Mouse (Mus musculus) adrenal gland (tissue): ENCODE measurements around the gene Ext2.

Experiments
- intact Hi-C: fragments of 180-260 bp; cut with DNase I; formaldehyde crosslinking; loops from one replicate; pipeline ENCODE4 v1.15.1; 2025

Gene Ext2

GRCm38 (mm10) chr2:93683674-93684073 is 138.7 kb downstream of the Ext2 start:
- intact Hi-C loops = no loop called here

DNA sequence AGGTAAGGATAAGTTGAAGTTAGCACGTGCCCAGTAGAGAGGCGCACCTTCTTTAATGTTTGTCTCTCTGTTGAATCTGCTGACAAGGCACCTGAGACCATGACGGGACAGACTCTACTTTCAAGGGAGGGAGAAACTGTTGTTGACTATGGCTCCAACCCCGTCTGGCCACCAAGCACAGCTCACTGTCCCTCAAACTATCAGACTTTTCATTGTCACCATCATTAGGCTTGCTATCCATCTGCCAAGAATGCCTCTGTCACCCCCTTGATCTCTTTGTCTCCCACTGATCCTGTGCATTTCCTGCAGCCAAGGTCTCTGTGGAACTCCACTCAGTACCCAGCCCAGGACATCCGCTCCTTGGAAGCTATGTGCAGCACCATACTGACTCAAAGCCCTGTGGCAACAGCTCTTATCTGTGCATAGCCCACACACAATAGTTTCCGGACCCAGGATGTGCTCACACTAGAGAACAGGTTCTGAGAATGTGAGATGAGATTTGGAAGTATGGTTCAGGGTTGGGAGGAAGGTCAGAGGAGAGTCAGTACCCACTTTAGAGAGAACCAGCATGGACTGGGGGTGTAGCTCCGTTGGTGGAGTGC is 139.7 kb downstream of the Ext2 start:
- intact Hi-C loops = no loop called here

- intact Hi-C loops = no loop called here
These were observed 141.0 kb downstream of the Ext2 start for GRCm38 (mm10) chr2:93681321-93681720.

- intact Hi-C loops = no loop called here
These were observed 145.1 kb downstream of the Ext2 start for GRCm38 (mm10) chr2:93677231-93677630.

GRCm38 (mm10) chr2:93671573-93672184 is 150.7 kb downstream of the Ext2 start:
- intact Hi-C loops = no loop called here

DNA sequence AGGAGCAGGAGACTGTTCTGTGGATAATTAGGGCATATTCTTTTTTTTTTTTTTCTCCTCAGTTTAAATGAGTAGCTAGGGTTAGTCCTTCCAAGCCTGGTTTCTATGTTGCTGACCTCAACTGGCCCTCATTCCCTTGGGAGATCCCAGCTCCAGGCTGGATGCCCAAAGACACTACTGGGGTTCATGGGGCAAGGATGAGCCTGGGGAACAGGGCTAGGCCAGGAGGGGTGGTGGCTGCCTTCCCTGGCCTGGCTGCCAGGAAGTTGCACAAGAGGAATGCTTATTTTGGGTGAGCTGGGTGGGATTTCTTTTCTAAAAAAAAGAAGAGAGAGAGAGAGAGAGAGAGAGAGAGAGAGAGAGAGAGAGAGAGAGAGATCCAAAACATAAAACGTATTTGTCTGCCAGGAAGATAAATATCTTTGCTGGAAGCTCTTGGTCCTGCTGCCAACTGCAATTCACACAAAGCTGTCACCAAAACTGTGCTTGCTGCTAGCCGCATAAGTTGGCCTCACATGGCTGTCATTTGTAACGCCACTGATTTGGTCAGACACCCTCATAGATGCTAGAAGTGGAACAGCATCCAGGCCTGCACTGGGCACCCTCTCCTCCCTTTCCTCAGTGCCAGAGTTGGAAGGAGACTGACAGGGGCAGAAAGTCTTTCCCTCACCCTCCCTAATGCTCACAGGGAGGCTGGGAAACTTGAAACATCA is 156.1 kb downstream of the Ext2 start:
- intact Hi-C loops = loop anchor here (10.0 kb wide), 1 partner anchor 452 kb away; no protein-coding TSS in a partner anchor

DNA sequence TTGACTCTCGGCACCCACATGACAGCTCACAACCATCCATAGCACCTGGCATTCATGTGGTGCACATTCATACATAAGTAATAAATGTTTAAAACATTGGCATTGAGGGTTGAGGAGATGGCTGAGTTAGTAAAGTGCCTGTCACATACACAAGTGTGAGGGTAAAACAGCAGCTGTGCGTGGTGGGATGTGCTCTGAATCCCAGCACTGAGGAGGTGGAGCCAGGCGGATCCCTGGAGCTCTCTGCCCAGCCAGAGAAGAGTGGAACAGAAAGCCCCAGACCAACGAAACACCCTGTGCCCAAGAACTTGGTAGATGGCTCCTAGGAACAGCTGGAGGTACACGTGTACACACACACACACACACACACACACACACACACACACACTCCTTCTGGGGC is 156.9 kb downstream of the Ext2 start:
- intact Hi-C loops = loop anchor here (10.0 kb wide), 1 partner anchor 451 kb away; no protein-coding TSS in a partner anchor

DNA sequence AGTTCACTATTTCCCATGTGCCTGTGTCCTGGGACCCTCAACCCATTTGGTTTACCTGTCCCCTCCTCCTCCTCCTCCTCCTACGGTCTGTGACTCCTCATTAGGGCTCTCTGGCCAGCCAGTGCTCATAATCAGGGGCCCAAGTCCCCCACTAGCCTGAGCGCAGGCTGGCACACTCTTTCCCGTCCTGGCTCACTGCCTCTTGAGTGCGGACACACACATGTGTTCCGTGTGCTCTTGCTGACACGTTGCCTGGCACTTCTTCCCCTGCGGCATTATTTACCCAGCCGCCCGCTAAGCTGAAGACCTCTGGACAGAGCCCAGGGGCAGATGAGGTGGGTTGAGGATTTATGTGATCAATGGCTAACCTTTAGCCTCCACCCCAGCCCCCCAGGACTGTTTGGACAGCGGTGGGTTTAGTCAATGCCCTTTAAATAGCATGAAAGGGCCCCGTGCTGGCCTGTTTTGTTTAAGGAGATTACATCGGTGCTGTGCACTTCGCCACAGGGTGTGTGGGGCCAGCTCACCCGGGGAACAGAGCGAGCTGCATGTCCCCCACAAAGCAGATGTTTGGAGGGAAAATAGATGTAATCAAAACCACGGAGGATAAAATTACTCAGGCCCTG is 160.0 kb downstream of the Ext2 start:
- intact Hi-C loops = loop anchor here (10.0 kb wide), 1 partner anchor 448 kb away; no protein-coding TSS in a partner anchor

- intact Hi-C loops = loop anchor here (10.0 kb wide), 1 partner anchor 446 kb away; no protein-coding TSS in a partner anchor
These were observed 161.3 kb downstream of the Ext2 start for GRCm38 (mm10) chr2:93661096-93661495.

GRCm38 (mm10) chr2:93659705-93660308 is 162.6 kb downstream of the Ext2 start:
- intact Hi-C loops = loop anchor here (2.0 to 10.0 kb wide), 3 partner anchors 185 to 445 kb away; no protein-coding TSS in a partner anchor

- intact Hi-C loops = loop anchor here (2.0 to 10.0 kb wide), 2 partner anchors 184 to 254 kb away; no protein-coding TSS in a partner anchor
These were observed 163.4 kb downstream of the Ext2 start for GRCm38 (mm10) chr2:93659004-93659403.

- intact Hi-C loops = loop anchor here (10.0 kb wide), 1 partner anchor 250 kb away; no protein-coding TSS in a partner anchor
These were observed 167.9 kb downstream of the Ext2 start for GRCm38 (mm10) chr2:93654336-93655055.

DNA sequence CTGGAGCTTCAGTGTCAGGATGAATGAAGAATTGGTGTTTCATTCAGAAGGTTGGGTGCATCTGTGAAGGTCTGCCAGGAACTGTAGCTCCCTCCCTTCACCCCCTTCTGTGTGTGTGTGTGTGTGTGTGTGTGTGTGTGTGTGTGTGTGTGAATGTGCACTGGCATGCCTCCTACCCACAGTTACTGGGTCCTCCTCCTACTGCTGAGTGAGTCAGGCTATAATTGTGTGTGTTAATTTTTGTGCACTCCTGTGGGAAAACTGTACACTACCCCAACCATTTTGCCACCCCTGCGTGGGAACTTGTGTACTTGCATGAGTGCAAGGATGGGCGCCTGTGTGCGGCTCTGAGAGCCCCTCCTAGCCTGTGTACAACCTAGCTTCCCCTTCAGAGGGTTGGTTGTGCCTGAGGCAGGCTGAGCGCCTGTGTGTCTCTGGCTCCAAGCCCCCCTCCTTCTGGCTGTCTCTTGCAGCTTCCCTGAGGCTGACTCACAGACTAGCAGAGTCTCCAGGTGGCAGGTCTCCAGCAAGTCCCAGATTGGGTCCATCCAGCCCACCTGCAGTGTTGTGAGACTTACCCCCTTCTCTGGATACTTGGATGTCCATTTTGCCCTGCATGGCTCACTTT is 173.0 kb downstream of the Ext2 start:
- intact Hi-C loops = no loop called here

DNA sequence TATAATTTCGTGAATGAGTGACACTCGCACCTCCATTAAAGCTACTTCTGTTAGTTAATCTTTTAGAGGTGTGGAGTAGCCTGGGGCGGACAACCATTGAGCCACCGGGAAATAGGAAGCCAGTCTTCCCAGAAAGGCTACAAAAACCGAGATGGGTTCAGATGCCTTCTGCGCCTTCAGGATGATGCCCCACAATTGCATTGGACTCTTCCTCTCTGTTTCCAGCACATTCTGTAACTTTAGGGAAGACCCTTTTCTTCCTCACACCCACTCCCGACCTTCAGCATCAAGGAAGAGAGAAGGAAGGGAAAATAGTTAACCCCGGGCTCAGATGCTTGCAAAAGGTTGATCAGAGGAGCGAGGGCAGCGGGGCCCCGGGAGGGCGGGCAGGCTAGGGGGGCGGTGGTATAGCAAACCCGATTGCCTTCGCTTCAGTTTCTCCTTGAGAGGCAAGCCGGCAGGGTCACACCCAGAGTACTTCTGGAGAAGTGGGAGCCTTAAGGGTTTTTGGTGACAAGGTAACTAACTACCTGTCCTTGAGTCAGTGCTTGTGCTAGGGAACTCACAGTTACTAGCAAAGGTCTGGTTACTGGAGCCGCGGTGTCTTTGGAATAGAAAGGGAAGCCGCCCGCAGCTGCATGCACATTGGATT is 174.3 kb downstream of the Ext2 start:
- intact Hi-C loops = no loop called here

DNA sequence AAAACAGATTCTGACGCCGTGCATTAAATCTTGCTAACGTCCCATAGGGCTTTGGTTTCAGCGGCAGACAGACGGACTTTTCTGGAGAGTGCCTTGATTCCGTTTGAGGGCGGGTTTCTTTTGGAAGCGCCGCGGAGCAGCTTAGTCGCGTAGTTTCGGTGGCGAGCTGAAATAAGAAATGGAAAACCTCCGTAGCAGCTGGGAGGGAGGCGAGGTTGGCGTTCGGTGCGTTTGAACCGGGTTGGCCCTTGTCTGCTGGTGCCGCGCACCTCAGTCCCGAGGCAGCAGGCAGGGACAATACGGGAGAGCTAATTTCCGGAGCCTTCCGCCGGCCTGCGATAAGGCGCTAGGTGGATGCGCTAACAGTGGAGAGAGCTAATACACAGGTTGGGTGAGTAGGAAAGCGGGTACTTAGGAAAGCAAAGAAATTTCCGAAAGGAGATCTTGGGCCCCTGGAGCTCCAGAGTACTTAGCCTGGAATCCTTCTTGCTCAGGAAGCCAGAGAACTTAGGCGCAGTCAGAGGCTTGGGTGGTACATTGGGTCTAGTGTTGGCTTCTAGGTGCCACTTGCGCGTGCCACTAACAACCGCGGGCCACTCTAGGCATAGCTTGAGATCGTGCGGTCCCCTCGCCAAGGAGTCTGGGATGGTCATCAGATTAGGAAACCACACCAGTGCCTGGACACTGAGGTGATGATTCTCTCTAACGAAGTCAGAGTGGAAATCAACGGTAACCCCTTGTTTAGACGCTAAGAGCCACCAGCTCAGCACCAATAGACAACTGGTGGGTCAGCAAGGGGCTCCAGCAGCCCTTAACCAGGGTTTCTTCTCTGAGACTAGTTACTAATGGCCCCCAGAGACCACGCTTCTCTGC is 175.1 kb downstream of the Ext2 start:
- intact Hi-C loops = no loop called here

- intact Hi-C loops = no loop called here
These were observed 176.6 kb downstream of the Ext2 start for GRCm38 (mm10) chr2:93645626-93646320.

DNA sequence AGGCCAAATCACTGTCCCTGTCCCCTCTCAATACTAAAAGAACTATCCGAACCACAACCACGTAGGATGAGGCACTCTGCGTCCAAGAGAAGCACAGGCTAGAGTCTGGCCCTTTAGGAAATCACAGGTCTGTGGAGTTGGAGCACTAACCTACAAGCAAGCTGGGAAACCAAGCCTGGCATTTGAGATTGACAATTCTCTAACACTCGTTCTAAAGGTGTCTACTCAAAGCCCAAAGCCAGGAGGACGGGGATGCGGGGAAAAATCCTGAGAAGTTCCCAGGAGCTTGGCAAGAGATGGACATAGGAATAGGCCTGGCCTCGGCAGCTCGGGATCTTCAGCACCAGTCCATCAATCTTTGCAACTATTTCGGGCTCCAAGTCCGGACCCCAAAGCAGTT is 177.2 kb downstream of the Ext2 start:
- intact Hi-C loops = no loop called here

DNA sequence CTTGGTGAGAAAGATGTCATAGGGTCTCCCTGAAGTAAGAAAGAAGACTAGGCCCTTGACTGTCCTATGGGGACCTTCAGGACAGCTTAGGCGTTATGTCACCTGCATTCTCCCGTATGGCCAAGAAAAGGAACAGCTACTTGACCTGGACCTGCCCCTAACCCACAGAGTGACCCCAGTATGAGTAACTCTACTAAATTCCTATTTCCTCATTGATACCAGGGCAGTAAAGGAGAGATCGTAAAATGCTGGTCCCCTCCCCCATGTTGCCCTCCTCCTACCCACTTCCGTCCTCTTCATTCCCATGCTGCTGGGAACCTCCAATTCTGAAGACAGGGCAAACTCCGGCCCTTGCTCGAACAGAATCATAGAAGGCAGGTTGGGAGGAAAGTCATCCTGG is 177.6 kb downstream of the Ext2 start:
- intact Hi-C loops = no loop called here
